In the genomic region with DNA sequence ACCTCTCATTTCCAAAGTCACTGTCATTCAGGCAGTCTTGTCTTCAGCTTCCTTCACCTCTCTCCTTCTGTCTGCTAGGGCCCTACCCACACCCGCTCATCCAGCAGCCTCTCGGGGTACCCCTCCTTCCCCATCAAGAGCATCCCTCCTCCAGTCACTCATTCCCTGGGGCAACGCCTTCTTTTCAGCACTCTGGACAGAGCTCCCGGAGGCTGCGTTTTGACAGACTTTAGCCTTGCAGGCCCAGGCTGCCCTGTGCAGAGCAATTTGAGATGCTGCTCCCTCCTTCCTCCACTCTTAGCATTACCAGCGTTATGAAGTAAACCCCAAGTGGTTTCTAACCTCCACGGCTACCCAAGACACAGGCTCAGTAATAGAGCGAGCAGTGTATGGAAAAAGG, we compare ENCODE assay signal across 8 mouse cellular contexts.
DNase-seq lines count a peak whose midpoint lies in the region; ATAC-seq lines count a peak whose summit lies in the region.
"Had no signal": no experiment of that assay in that cellular context is flagged by ENCODE, and none has a peak within 500 bp of the region (broad histone marks: within the 10 kb centered on the region; RNA-seq: fewer than 3 reads in every experiment).

No protein-coding gene starts in this region.

- H3K4me2 ChIP-seq in midbrain, embryonic 16.5 days (ENCODE audit: low read length), result peak overlapping the region; percentile 22; the same call in 1 of the 2 replicates

- intact Hi-C loops in gastrocnemius, postnatal 14 days (cut with DNase I; ENCODE audit: low total_unique reads), result no loop called here
- intact Hi-C loops in left cerebral cortex, postnatal 25 days (cut with DNase I), result no loop called here

- no peaks in the 10 kb centered on the region for H3K27me3 ChIP-seq in limb, embryonic 10.5 days (ENCODE audit: low read depth, poor library complexity, severe bottlenecking)
- peaks cover 11% of the 10 kb centered on the region; the same call in 1 of the 2 replicates for H3K27me3 ChIP-seq in midbrain, embryonic 16.5 days (ENCODE audit: control insufficient read depth, insufficient read depth, low read depth, low read length)

- DNase-seq in Muller cell, postnatal 12 days (ENCODE audit: inconsistent ontology term), result peak; percentile 69
- peak; percentile 87 for DNase-seq in adrenal gland, postnatal 10 days
- peak; percentile 59 for DNase-seq in gastrocnemius, postnatal 14 days
- peak; percentile 85 for DNase-seq in limb, embryonic 10.5 days (ENCODE audit: low spot score)
- peak; percentile 20 for DNase-seq in urinary bladder, postnatal 10 days (ENCODE audit: low spot score)
- no peak for DNase-seq in left cerebral cortex, postnatal 25 days (ENCODE audit: low spot score in 2 of 2)

- 12% methylated on average over 8 of the region's 8 CpGs for WGBS in limb, embryonic 10.5 days
- WGBS in midbrain, embryonic 16.5 days, result 7% methylated on average over 8 of the region's 8 CpGs

- H3K36me3 ChIP-seq in limb, embryonic 10.5 days, result no peaks in the 10 kb centered on the region
- no peaks in the 10 kb centered on the region for H3K36me3 ChIP-seq in midbrain, embryonic 16.5 days (ENCODE audit: control insufficient read depth, insufficient read depth, low read length)

- H3K4me3 ChIP-seq in limb, embryonic 10.5 days, result no peak overlapping the region
- H3K4me3 ChIP-seq in midbrain, embryonic 16.5 days (ENCODE audit: low read depth, low read length), result no peak overlapping the region

- no peaks in the 10 kb centered on the region for H3K9me3 ChIP-seq in limb, embryonic 10.5 days (replicated peaks)
- H3K9me3 ChIP-seq in midbrain, embryonic 16.5 days (replicated peaks; ENCODE audit: control insufficient read depth, low read length, poor library complexity, severe bottlenecking), result no peaks in the 10 kb centered on the region

- H3K27ac ChIP-seq in limb, embryonic 10.5 days, result no peak overlapping the region
- peak overlapping the region; percentile 72 for H3K27ac ChIP-seq in midbrain, embryonic 16.5 days (ENCODE audit: low read length)
- H3K27ac ChIP-seq: macrophage had no signal

- H3K4me1 ChIP-seq in limb, embryonic 10.5 days, result no peaks in the 10 kb centered on the region
- H3K4me1 ChIP-seq in midbrain, embryonic 16.5 days (ENCODE audit: control insufficient read depth, insufficient read depth, low read length), result peaks cover 15% of the 10 kb centered on the region

- 0 out of 2 replicates have a peak overlapping the region, but pooled peaks have one; percentile 4 for H3K9ac ChIP-seq in midbrain, embryonic 16.5 days (ENCODE audit: low read depth, low read length)

- ATAC-seq in midbrain, embryonic 16.5 days, result peak; percentile 80

Comparison
In these comparisons a context has a peak if more than half of its experiments do, and no peak if none do; other contexts are left out.
1. DNase-seq: peak in Muller cell, postnatal 12 days (single experiment), adrenal gland, postnatal 10 days (single experiment), gastrocnemius, postnatal 14 days (single experiment), limb, embryonic 10.5 days (single experiment) and urinary bladder, postnatal 10 days (single experiment); none in left cerebral cortex, postnatal 25 days (0 of 2).